Mouse (Mus musculus) heart, postnatal 0 days (tissue): Measurements from ENCODE around the gene Trank1.

ENCODE experiments used
- CTCF ChIP-seq: IDR thresholded peaks from 2 replicates; pipeline ENCODE4 v1.5.1; 2016; ENCODE audit warnings: antibody characterized with exemption, control low read depth, low read depth
- EP300 ChIP-seq: IDR thresholded peaks from 2 replicates; pipeline ENCODE4 v1.6.1; 2016; ENCODE audit warnings: antibody characterized with exemption, low read depth

- no peak for TF ChIP-seq EP300
- no peak for TF ChIP-seq CTCF
Observed at GRCm38 (mm10) chr9:111313793-111314192, 2.3 kb downstream of the Trank1 start.
